Mouse (Mus musculus): ENCODE measurements around the gene Caln1. TPM values are rescaled to one million over a fixed set of nuclear protein-coding genes. Genes with fewer than 3 reads are reported as not detected.

Caln1 gene
- polyA plus RNA-seq, 1 experiment from 2014 or later: not detected

DNA sequence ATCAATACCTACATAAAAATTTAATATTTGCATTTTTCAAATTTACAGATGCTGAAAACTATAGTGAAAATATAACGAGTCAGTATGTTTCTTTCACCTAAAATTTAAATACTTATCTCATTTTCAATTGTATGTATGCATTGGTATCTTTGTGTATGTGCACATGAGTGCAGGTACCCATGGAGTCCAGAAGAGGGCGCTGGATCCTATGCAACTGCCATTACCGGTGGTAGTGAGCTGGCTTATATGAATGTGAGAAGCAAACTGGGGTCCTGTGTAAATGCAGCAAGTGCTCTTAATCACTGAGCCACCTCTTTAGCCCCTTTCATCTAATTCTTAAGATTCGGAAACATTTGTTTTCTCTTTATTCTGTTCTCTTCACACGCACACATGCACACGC, 146.1 kb downstream of the Caln1 start:
- H3K27me3 ChIP-seq (replicated peaks; ENCODE audit: control insufficient read depth, insufficient read depth, low read length): no peaks in the 10 kb centered on the region
- 83% methylated on average over 6 of the region's 6 CpGs for WGBS
- H3K4me2 ChIP-seq (ENCODE audit: low read length): no peak overlapping the region
- H3K9ac ChIP-seq (ENCODE audit: low read length): no peak overlapping the region
- H3K9me3 ChIP-seq (ENCODE audit: control insufficient read depth, low read length): 0 out of 2 replicates have a peak, but pooled peaks cover 4% of the 10 kb centered on the region
- ATAC-seq (replicated peaks; ENCODE audit: low FRiP score, low TSS enrichment, low read depth) (no peak), DNase-seq (ENCODE audit: low spot score) (no peak)
- H3K36me3 ChIP-seq (ENCODE audit: control insufficient read depth, insufficient read depth, low read length): no peaks in the 10 kb centered on the region
- no peaks in the 10 kb centered on the region for H3K4me1 ChIP-seq (replicated peaks; ENCODE audit: control insufficient read depth, insufficient read depth, low read length)
- no peak overlapping the region for H3K4me3 ChIP-seq (ENCODE audit: low read depth, low read length)
- H3K27ac ChIP-seq (ENCODE audit: low read depth): no peak overlapping the region

DNA sequence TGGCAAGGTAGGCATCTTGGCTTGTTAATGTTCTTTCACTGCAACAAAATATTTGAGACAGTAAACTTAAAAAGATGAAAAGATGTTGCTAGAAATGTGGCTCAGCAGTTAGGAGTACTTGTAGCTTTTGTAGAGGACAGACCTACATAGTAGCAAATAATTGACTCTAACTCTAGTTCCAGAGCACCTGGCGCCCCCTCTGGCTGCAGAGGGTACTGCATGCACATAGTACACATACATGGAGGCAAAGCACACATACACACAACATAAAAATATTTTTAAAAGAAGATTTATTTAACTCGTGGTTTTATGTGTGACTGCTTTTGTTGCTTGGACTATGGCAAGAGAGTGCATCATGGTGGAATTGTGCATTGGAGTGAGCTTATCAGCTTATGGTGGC, 151.3 kb downstream of the Caln1 start:
- ATAC-seq (replicated peaks; ENCODE audit: low FRiP score, low TSS enrichment, low read depth) (no peak), DNase-seq (ENCODE audit: low spot score) (no peak)
- 63% methylated on average over 2 of the region's 2 CpGs for WGBS

DNA sequence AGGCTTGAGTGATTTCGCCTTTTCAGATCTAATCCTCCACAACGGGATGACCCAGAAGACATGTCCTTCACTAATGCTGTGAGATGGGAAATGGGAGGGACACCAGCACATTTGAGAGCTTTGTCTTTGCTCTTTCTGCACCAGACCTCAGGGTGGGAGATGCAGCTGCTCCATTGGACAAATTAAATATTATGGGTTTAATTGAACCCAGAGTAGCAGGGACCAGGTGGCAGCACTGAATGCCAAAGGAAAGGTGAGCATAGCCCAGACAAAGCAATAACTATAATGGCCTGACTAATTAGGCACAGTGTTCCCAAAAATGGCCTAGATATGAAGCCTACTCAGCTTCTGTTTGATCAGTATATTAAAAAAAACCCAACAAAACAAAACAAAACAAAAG, 158.2 kb downstream of the Caln1 start:
- no peak for ATAC-seq (replicated peaks; ENCODE audit: low FRiP score, low TSS enrichment, low read depth)
- H3K27ac ChIP-seq (ENCODE audit: low read depth): no peak overlapping the region
- no peak overlapping the region for H3K9ac ChIP-seq (ENCODE audit: low read length)
- H3K36me3 ChIP-seq (ENCODE audit: control insufficient read depth, insufficient read depth, low read length): no peaks in the 10 kb centered on the region
- no peaks in the 10 kb centered on the region for H3K27me3 ChIP-seq (replicated peaks; ENCODE audit: control insufficient read depth, insufficient read depth, low read length)
- no peak overlapping the region for H3K4me3 ChIP-seq (ENCODE audit: low read depth, low read length)
- 87% methylated on average over 2 of the region's 2 CpGs for WGBS
- H3K4me1 ChIP-seq (replicated peaks; ENCODE audit: control insufficient read depth, insufficient read depth, low read length): no peaks in the 10 kb centered on the region
- H3K9me3 ChIP-seq (ENCODE audit: control insufficient read depth, low read length): no peaks in the 10 kb centered on the region
- DNase-seq (ENCODE audit: low spot score): no peak
- H3K4me2 ChIP-seq (ENCODE audit: low read length): no peak overlapping the region

More for the DNA sequence above, 151.3 kb downstream of the Caln1 start:
- no peaks in the 10 kb centered on the region for H3K36me3 ChIP-seq (ENCODE audit: control insufficient read depth, insufficient read depth, low read length)
- no peak overlapping the region for H3K9ac ChIP-seq (ENCODE audit: low read length)
- no peak overlapping the region for H3K4me2 ChIP-seq (ENCODE audit: low read length)
- 0 out of 2 replicates have a peak, but pooled peaks cover 2% of the 10 kb centered on the region for H3K9me3 ChIP-seq (ENCODE audit: control insufficient read depth, low read length)
- no peaks in the 10 kb centered on the region for H3K4me1 ChIP-seq (replicated peaks; ENCODE audit: control insufficient read depth, insufficient read depth, low read length)
- H3K27ac ChIP-seq (ENCODE audit: low read depth): no peak overlapping the region
- H3K4me3 ChIP-seq (ENCODE audit: low read depth, low read length): no peak overlapping the region
- no peaks in the 10 kb centered on the region for H3K27me3 ChIP-seq (replicated peaks; ENCODE audit: control insufficient read depth, insufficient read depth, low read length)

DNA sequence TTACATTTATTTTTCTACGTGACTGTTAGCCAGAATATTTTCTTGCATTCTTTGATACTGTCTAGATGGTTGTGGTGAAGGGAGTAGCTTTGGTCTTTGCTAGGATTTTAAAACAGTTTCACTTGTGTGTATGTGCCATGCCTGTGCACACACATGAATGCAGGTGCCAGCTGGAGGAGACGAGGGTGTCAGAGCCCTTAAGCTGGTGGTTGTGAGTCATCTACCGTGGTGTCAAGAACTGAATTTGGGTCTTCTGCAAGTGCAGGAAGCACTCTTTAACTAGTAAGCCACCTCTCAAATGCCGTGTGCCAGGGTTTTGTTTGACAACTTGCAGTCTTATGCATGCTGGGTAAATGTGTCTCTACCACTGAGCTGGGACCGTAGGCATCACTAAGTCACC, 178.2 kb downstream of the Caln1 start:
- ATAC-seq (replicated peaks; ENCODE audit: low FRiP score, low TSS enrichment, low read depth): no peak
- no peak overlapping the region for H3K27ac ChIP-seq (ENCODE audit: low read depth)
- WGBS: 87% methylated on average over 5 of the region's 5 CpGs

DNA sequence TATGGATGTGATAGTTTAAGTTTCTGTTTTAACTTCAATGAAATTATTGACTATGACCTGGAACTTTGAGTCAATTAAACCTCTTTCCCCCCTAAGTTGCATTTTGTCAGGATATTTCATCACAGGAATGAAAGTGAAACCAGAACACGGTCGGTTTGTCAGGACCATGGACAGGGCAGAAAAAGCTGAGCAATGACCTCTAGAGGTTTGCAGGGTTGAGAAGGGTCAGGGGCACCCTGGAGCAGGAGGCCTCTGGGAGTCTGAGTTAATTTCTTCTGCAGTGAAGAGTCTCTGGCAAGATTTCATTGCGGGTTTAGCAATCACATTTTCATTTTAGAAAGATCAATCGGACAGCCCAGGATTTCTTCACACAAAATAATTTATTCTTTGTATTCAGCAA, 184.7 kb downstream of the Caln1 start:
- H3K4me1 ChIP-seq (replicated peaks; ENCODE audit: control insufficient read depth, insufficient read depth, low read length): no peaks in the 10 kb centered on the region
- ATAC-seq (replicated peaks; ENCODE audit: low FRiP score, low TSS enrichment, low read depth) (no peak), DNase-seq (ENCODE audit: low spot score) (peak; percentile 68)
- H3K4me3 ChIP-seq (ENCODE audit: low read depth, low read length): no peak overlapping the region
- no peaks in the 10 kb centered on the region for H3K36me3 ChIP-seq (ENCODE audit: control insufficient read depth, insufficient read depth, low read length)
- no peaks in the 10 kb centered on the region for H3K27me3 ChIP-seq (replicated peaks; ENCODE audit: control insufficient read depth, insufficient read depth, low read length)
- no peaks in the 10 kb centered on the region for H3K9me3 ChIP-seq (ENCODE audit: control insufficient read depth, low read length)
- no peak overlapping the region for H3K4me2 ChIP-seq (ENCODE audit: low read length)
- no peak overlapping the region for H3K27ac ChIP-seq (ENCODE audit: low read depth)
- no peak overlapping the region for H3K9ac ChIP-seq (ENCODE audit: low read length)
- 54% methylated on average over 4 of the region's 4 CpGs for WGBS

More for the DNA sequence above, 178.2 kb downstream of the Caln1 start:
- no peak for DNase-seq (ENCODE audit: low spot score)
- Histone ChIP-seq H3K36me3 (ENCODE audit: control insufficient read depth, insufficient read depth, low read length) (no peaks in the 10 kb centered on the region), H3K4me3 (ENCODE audit: low read depth, low read length) (no peak overlapping the region), H3K9ac (ENCODE audit: low read length) (no peak overlapping the region), H3K4me1 (replicated peaks; ENCODE audit: control insufficient read depth, insufficient read depth, low read length) (no peaks in the 10 kb centered on the region), H3K27me3 (replicated peaks; ENCODE audit: control insufficient read depth, insufficient read depth, low read length) (no peaks in the 10 kb centered on the region), H3K4me2 (ENCODE audit: low read length) (no peak overlapping the region), H3K9me3 (ENCODE audit: control insufficient read depth, low read length) (no peaks in the 10 kb centered on the region)

DNA sequence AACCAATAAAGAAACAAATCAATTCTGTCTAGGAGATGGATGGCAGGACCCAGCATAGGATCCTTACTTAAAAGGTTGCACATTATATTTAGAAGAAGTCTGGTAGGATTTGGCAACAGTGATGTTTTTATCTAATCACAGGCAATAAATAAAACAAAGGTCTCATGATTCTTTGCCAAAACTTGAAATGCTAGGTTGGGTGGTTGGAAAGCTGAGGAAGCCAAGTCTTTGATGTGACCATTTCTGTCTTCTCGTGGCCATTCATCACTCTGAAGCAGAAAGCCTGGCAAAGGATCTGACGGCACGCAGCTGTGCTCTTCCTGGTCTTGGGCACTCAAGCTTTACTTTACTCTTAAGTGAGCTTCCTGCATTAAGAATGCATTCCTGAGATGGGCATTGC, 193.9 kb downstream of the Caln1 start:
- Histone ChIP-seq H3K9ac (ENCODE audit: low read length) (no peak overlapping the region), H3K27me3 (replicated peaks; ENCODE audit: control insufficient read depth, insufficient read depth, low read length) (no peaks in the 10 kb centered on the region), H3K4me3 (ENCODE audit: low read depth, low read length) (no peak overlapping the region), H3K4me2 (ENCODE audit: low read length) (no peak overlapping the region), H3K9me3 (ENCODE audit: control insufficient read depth, low read length) (no peaks in the 10 kb centered on the region), H3K4me1 (replicated peaks; ENCODE audit: control insufficient read depth, insufficient read depth, low read length) (no peaks in the 10 kb centered on the region), H3K36me3 (ENCODE audit: control insufficient read depth, insufficient read depth, low read length) (no peaks in the 10 kb centered on the region), H3K27ac (ENCODE audit: low read depth) (no peak overlapping the region)
- DNase-seq (ENCODE audit: low spot score): no peak
- ATAC-seq (replicated peaks; ENCODE audit: low FRiP score, low TSS enrichment, low read depth): no peak
- 72% methylated on average over 3 of the region's 3 CpGs for WGBS

DNA sequence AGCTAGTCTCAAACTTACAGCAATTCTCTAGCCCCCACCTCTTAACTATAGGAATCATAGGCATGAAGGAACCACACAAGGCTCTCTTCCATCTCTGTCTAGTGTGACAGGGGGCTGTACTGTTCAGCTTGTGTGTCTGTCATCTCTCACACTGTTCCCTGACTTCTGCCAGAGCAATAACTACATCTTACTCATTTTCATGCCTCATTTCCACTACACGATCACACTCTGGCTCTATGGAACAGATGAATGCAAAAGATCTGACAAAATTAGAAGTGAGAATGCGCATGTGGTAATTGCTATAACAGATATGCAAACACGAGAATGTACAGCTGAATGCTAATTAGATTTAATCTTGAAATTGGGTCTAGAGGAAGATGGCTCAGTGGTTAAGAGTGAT, 196.7 kb downstream of the Caln1 start:
- no peaks in the 10 kb centered on the region for H3K9me3 ChIP-seq (ENCODE audit: control insufficient read depth, low read length)
- WGBS: 94% methylated on average over 3 of the region's 3 CpGs
- H3K27me3 ChIP-seq (replicated peaks; ENCODE audit: control insufficient read depth, insufficient read depth, low read length): no peaks in the 10 kb centered on the region
- ATAC-seq (replicated peaks; ENCODE audit: low FRiP score, low TSS enrichment, low read depth): no peak
- H3K4me2 ChIP-seq (ENCODE audit: low read length): no peak overlapping the region
- no peaks in the 10 kb centered on the region for H3K4me1 ChIP-seq (replicated peaks; ENCODE audit: control insufficient read depth, insufficient read depth, low read length)
- no peak for DNase-seq (ENCODE audit: low spot score)
- H3K36me3 ChIP-seq (ENCODE audit: control insufficient read depth, insufficient read depth, low read length): no peaks in the 10 kb centered on the region
- no peak overlapping the region for H3K4me3 ChIP-seq (ENCODE audit: low read depth, low read length)
- no peak overlapping the region for H3K27ac ChIP-seq (ENCODE audit: low read depth)
- H3K9ac ChIP-seq (ENCODE audit: low read length): no peak overlapping the region

DNA sequence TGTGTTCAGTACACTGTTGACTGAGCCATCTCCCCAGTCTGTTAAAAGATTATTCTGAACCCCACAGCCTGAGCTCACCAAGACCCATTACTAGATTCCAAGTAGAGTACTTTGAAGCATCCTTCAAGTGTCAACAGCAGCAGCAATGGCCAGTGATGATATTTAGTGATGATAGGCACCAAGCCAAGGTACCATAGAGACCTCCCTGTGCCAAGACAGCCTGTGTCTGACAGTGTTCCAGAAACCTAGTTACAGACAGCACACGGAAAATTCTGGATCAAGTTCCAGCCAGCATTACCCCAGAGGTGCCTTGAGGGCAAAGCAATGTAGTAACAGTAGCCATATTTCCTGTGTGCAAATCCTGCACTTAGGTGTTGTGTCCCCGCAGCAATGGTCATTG, 208.3 kb downstream of the Caln1 start:
- Histone ChIP-seq H3K36me3 (ENCODE audit: control insufficient read depth, insufficient read depth, low read length) (no peaks in the 10 kb centered on the region), H3K9me3 (ENCODE audit: control insufficient read depth, low read length) (no peaks in the 10 kb centered on the region), H3K4me1 (replicated peaks; ENCODE audit: control insufficient read depth, insufficient read depth, low read length) (no peaks in the 10 kb centered on the region), H3K27ac (ENCODE audit: low read depth) (no peak overlapping the region), H3K4me2 (ENCODE audit: low read length) (no peak overlapping the region), H3K27me3 (replicated peaks; ENCODE audit: control insufficient read depth, insufficient read depth, low read length) (no peaks in the 10 kb centered on the region), H3K9ac (ENCODE audit: low read length) (no peak overlapping the region), H3K4me3 (ENCODE audit: low read depth, low read length) (no peak overlapping the region)
- ATAC-seq (replicated peaks; ENCODE audit: low FRiP score, low TSS enrichment, low read depth): no peak
- 79% methylated on average over 2 of the region's 2 CpGs for WGBS
- DNase-seq (ENCODE audit: low spot score): no peak

DNA sequence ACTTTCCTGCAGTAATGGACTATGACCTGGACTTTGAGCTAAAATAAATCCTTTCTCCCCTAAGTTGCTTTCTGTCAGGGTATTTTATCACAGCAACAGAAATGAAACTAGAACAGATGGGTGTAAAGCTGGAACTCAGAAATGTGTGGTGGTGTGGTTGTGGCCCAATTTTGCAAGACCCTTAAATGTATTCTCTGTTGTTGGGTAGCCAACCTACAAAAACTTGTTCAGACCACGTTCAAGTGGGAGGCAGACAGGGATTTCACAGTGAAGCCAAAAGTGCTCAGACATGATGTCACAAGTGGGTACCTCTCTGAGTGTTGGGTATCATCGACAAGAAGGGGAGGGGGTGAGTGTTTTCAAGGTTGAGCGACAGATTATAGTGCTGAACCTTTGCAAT, 214.8 kb downstream of the Caln1 start:
- no peaks in the 10 kb centered on the region for H3K9me3 ChIP-seq (ENCODE audit: control insufficient read depth, low read length)
- no peak overlapping the region for H3K9ac ChIP-seq (ENCODE audit: low read length)
- no peaks in the 10 kb centered on the region for H3K4me1 ChIP-seq (replicated peaks; ENCODE audit: control insufficient read depth, insufficient read depth, low read length)
- ATAC-seq (replicated peaks; ENCODE audit: low FRiP score, low TSS enrichment, low read depth) (no peak), DNase-seq (ENCODE audit: low spot score) (no peak)
- no peak overlapping the region for H3K4me3 ChIP-seq (ENCODE audit: low read depth, low read length)
- H3K27ac ChIP-seq (ENCODE audit: low read depth): no peak overlapping the region
- no peaks in the 10 kb centered on the region for H3K36me3 ChIP-seq (ENCODE audit: control insufficient read depth, insufficient read depth, low read length)
- 82% methylated on average over 3 of the region's 3 CpGs for WGBS
- no peaks in the 10 kb centered on the region for H3K27me3 ChIP-seq (replicated peaks; ENCODE audit: control insufficient read depth, insufficient read depth, low read length)
- H3K4me2 ChIP-seq (ENCODE audit: low read length): no peak overlapping the region
